In genomic region chr13:99961661-99962060, GRCm38 (mm10) we compare ENCODE assay signal across 17 mouse cellular contexts.
"Had no signal": no experiment of that assay in that cellular context is flagged by ENCODE, and none has a peak within 500 bp of the region (broad histone marks: within the 10 kb centered on the region; RNA-seq: fewer than 3 reads in every experiment).

No protein-coding gene starts in this region.

- DNase-seq: cerebellum, adult 2 months; cerebellum, adult 8-10 months; cerebellum, adult 9-10 months; cerebellum, adult 9-11 months; cerebellum, postnatal 10 days; cerebellum, postnatal 14 days; cerebellum, postnatal 25 days; cerebellum, postnatal 36 days; embryo, embryonic 11 days; forebrain, postnatal 0 days; gastrocnemius, adult 2 months; gastrocnemius, postnatal 10 days; gastrocnemius, postnatal 14 days; gastrocnemius, postnatal 25 days; gastrocnemius, postnatal 36 days; heart, adult 18-20 months; heart, adult 2 months had no signal
